Mouse (Mus musculus): ENCODE measurements around the gene Golph3l. TPM values are rescaled to one million over a fixed set of nuclear protein-coding genes. Genes with fewer than 3 reads are reported as not detected.
A peak's percentile ranks its signal among the peaks of the same experiment; 100 is the strongest.
"Not testable (repeated sequence)": the region's sequence is repeated elsewhere in the genome, so short reads cannot be mapped to it uniquely, and the experiment has no call there.

Gene Golph3l
- total RNA-seq (2021), result 10 to 100 TPM; 19.4 to 21.9 TPM
- long read RNA-seq, transcript Golph3l-207 (5 exons, 2,836 nt), result major isoform, 10 of 10 reads
- long read RNA-seq, partial matches to known transcripts, result 0 of 10 reads
- long read RNA-seq, other reads (novel, unspliced or antisense), result 0 of 10 reads

- peak; percentile 94 to 95 for DNase-seq (ENCODE audit: low spot score in 2 of 2)
These were observed at the start of gene Golph3l for GRCm38 (mm10) chr3:95588604-95589086. Golph3l (plus strand) TSS chr3:95588934.

DNA sequence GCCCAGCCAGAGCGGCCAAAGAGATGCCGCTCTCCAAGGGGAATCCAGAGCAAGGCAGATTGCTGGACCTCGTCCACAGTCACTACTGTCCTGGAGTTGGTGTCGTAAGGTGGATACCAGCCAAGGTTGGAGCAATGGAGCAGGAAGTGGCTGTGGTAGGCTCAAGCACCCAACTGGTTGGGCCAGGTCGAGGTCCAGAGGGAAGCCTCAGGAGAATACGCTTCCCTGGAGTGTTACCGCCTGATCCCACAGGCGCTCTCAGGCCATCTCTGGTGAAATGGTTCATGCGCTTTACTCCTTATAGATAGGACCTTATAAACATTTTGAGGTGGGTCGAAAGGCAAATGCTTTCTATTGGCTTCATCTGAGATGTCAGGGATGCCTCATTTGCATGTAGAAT is 49.8 kb upstream of the Golph3l start:
- no peak for DNase-seq (ENCODE audit: low spot score in 2 of 2)

GRCm38 (mm10) chr3:95539837-95540236 is 48.9 kb upstream of the Golph3l start:
- no peak for DNase-seq (ENCODE audit: low spot score in 2 of 2)

- DNase-seq (ENCODE audit: low spot score in 2 of 2), result not testable (repeated sequence)
These were observed 47.5 kb upstream of the Golph3l start for GRCm38 (mm10) chr3:95541186-95541585.

- no peak for DNase-seq (ENCODE audit: low spot score in 2 of 2)
These were observed 46.6 kb upstream of the Golph3l start for GRCm38 (mm10) chr3:95542171-95542570.

DNA sequence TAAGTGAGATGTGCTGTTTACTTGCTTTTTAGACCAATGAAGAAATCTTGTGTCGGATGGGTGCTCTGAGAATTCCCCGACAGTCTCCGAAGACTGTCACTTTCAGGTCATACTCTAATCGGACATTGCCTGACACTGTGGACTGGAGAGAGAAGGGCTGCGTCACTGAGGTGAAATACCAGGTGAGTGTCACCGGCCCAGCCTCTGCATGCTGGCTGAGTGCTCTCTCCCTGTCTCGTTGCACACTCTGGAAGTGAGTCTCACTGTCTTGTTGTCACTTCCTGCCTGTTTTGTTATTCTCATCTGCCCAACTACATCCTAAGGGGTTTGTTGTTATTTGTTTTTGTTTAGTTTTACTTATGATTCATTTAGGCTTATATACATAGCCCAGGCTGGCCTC is 45.8 kb upstream of the Golph3l start:
- DNase-seq (ENCODE audit: low spot score in 2 of 2), result no peak

- DNase-seq (ENCODE audit: low spot score in 2 of 2), result no peak
These were observed 38.6 kb upstream of the Golph3l start for GRCm38 (mm10) chr3:95550176-95550575.

DNA sequence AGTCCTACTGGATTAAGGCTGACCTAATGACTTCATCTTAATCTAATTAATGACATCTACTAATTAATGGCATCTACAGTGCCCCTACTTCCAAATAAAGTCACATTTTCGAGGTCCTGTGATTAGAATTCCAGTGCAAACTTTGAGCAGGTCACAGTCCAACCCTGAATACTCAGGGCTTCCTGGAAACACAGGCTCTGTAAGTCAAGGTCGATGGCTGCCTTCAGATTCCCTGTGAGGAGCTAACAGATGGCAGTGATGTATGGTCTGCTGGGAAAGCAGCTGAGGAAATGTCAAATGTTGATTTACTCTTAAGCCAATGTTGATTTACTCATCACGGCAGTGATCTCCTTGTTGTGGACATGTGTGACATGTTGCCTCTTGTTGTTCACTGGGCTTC is 34.7 kb upstream of the Golph3l start:
- DNase-seq (ENCODE audit: low spot score in 2 of 2), result no peak

DNA sequence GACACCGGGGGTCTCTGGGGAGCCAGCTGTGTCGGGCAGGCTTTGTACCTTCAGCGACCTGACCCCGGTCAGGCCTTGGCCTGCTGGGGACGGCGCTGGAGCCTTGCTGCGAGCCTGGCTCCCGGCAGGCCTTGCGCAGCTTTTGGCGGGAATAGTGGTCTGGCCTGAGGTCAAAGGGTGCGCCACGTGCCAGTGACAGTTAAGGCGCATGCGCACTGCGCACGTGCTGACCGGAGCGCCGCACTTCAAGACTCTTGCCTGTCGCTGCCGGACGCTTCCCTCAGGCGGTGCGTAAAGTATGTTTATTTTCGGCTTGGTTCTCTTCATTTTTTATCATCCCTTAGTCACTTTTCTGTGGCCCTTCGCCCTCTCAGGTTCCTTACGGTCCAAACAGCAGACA is 29.3 kb upstream of the Golph3l start, which contains the start of gene Hormad1:
Gene Hormad1 (plus strand): TSS at position 241 of the 400 bp plus-strand sequence.
- DNase-seq (ENCODE audit: low spot score in 2 of 2), result no peak

DNA sequence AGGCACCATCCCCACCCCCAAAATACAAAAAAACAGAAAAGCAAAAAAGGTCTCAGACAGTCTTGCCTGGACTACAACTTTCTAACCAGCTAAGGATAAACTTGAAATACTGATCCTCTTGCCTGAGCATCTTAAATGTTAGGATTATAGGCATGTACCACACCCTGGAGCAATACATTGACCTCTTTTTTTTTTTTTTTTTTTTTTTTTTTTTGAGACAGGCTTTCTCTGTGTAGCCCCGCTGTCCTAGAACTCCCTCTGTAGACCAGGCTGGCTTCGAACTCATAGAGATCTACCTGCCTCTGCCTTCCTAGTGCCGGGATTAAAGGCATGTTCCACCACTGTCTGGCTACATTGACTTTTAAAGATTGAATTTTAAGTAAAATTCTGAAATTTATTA is 28.0 kb upstream of the Golph3l start:
- DNase-seq (ENCODE audit: low spot score in 2 of 2), result no peak

- no peak for DNase-seq (ENCODE audit: low spot score in 2 of 2)
These were observed 26.9 kb upstream of the Golph3l start for GRCm38 (mm10) chr3:95561826-95562225.

DNA sequence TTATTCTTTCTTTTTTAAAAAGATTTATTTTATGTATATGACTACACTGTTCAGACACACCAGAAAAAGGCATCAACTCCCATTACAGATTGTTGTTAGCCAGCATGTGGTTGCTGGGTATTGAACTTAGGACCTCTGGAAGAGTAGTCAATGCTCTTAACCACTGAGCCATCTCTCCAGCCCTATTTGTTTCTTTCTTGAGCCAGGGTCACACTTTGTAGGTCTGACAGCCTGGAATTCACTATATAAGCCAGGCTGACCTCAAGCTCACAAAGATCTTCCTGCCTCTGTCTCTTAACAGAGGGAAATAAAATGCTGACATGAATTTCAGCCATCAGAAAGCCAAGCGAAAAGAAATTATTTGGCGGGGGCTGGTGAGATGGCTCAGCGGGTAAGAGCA is 19.1 kb upstream of the Golph3l start:
- DNase-seq (ENCODE audit: low spot score in 2 of 2), result no peak

DNA sequence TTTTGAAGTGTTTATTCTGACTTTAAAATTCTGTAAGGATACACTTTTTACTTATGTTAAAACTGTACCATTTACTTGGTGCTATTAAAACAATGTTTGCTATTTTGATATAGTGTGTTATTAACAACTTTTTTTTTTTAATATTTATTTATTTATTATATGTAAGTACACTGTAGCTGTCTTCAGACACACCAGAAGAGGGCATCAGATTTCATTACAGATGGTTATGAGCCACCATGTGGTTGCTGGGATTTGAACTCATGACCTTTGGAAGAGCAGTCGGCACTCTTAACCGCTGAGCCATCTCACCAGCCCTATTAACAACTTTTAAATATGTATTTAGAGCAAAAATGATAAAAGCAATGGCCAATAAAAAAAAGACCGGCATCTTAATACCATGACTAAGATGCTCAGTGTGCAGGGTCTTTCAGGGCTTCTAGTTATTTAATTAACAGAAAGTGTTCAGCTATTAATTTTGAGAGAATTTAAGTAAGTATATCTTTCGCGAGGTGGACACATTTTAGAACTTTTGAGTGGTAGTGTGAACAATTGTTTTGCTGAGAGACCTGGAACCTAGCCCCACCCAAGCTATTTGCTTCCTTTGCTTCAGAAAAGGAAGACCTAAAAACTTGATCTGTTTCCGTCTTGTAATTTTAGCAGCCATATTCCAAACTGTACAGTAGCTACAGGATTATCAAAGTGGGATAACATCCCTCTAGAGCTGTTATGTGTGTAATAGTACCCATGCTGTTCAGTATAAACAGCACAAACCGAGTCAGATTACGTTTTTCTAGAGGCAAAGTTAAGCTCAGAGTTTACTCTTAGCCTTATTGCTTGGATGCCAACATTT is 755 bp upstream of the Golph3l start:
- no peak for DNase-seq (ENCODE audit: low spot score in 2 of 2)

DNA sequence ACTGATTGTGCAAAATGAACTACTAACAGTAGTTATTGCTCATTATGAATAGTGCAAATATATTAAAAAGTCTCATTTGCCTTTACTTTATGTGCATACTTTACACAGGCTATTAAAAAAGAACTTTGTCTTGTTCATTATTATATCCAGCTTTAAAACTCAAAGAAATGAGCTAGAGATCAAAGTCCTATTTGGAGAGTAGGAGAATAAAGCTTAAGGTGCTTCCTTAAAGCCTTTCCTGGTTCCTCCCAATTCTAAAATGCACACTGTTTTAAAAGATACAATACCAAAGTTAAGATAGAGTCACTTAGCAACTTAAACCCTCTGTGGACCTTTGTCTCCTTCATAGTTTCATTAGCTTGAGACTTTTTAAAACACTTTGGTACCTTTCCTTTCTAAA is 10.0 kb downstream of the Golph3l start:
- DNase-seq (ENCODE audit: low spot score in 2 of 2), result no peak

DNA sequence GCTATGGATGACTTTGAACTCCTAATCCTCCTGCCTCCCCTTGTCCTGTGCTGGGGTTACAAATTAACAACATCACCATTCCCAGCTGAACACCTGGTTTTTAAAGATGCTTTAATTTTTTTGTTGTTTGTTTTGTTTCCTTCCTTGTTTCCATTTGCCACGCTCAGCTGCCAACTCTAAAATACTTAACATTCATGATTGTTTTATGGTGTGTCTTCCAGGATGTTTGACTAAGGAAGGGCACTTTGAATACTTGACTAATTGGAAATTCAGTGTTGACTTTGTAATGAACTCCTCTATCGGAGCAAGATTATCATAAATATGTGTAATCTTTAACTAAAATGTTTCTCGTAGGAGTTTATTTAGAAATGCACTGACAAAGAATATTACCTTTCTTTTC is 12.6 kb downstream of the Golph3l start:
- DNase-seq (ENCODE audit: low spot score in 2 of 2), result no peak

GRCm38 (mm10) chr3:95606096-95606495 is 17.4 kb downstream of the Golph3l start:
- no peak for DNase-seq (ENCODE audit: low spot score in 2 of 2)

DNA sequence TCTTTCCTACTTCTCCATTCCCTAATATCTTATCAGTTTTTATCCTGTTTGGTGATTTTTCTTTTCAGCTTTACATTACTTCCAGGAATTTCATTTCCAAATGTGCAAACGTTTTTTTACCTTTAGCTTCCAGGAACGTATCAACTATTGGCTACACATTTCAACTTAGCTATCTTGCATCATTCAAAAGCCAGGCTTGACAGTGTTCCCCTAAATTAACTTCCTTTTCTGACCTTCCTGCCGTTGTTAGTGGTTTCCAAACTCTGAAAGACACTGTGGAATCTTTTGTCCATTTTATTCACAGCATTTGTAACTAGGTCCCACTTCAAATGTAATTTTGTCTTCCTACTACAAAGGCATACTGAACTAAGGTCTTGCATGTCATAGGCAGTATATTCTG is 20.5 kb downstream of the Golph3l start:
- no peak for DNase-seq (ENCODE audit: low spot score in 2 of 2)

DNA sequence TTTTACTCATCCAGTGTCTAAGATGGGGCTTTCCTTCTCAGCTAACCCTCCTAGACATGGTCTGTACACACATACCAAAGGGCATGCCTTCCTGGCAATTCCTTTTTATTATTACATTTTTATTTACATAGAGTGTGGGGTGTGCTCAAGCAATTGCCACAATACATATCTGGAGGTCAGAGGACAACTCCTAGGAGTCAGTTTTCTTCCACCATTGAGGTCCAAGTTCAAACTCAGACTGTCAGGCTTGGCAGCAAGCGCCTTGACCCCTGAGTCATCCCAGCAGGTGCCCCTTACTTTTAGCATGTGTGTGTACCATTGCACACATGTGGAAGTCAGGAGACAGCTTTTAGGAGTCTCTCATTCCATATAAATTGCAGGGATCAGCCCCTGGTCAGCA is 25.3 kb downstream of the Golph3l start:
- DNase-seq (ENCODE audit: low spot score in 2 of 2), result no peak

DNA sequence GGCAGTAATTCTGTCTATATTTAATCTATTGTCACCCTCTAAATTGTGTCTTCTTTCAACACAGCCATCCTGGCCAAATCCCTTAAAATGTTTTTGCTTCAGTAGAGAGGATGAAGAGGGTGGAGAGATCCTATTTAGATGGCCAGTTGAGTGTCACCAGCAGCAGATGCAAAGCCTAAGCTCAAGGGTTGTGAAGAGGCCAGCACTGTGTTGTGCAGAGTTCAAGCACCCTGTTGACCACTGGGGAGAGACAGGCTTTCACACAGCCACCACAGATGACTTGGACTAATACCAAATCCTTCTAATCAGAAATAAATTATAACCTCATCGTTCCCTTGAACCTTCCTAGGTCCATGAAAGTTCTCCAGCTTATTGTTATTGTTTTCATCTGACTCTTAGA is 29.8 kb downstream of the Golph3l start:
- DNase-seq (ENCODE audit: low spot score in 2 of 2), result no peak

GRCm38 (mm10) chr3:95621241-95621640 is 32.5 kb downstream of the Golph3l start:
- no peak for DNase-seq (ENCODE audit: low spot score in 2 of 2)

GRCm38 (mm10) chr3:95622421-95622820 is 33.7 kb downstream of the Golph3l start:
- not testable (repeated sequence) for DNase-seq (ENCODE audit: low spot score in 2 of 2)

GRCm38 (mm10) chr3:95623551-95623950 is 34.8 kb downstream of the Golph3l start:
- DNase-seq (ENCODE audit: low spot score in 2 of 2), result no peak

Measured in layer of hippocampus, postnatal 10 days (tissue).